Mouse (Mus musculus): ENCODE measurements around the gene Gm26657.

DNA sequence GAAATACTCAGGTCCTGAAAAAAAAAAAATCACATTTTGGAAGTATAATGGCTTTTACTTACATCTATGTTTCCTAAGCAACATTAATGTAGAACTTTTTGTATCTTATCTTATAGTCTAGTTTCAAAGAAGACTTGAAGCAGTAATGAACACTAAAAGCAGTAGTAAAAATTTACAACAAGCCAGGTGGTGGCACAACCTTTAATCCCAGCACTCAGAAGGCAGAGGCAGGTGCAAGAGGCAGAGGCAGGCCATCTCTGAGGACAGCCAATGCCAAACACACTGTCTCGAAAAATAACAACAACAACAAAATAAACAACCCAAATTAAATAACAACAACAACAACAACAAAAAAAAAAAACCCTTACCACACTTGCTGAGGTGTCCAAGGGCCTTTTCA lies 31.2 kb downstream of the Gm26657 start:
- no peak for TF ChIP-seq CTCF (IDR thresholded peaks at IDR 0.05; ENCODE audit: low read depth, low read length)
- TF ChIP-seq GATA1 (IDR thresholded peaks at IDR 0.05; ENCODE audit: borderline replicate concordance, low read length): no peak
- TF ChIP-seq GATA2 (IDR thresholded peaks at IDR 0.05; ENCODE audit: borderline replicate concordance, low read depth, low read length): no peak

All from G1E (cell line).